Mouse (Mus musculus): ENCODE results near the gene Bpifb2. TPM values are rescaled to one million over a fixed set of nuclear protein-coding genes. Genes with fewer than 3 reads are reported as not detected.

Bpifb2 gene
- polyA plus RNA-seq (2014; fragmentation: Illumina TruSeq; extraction: RNeasy Lipid Tissue Mini Kit (QIAGEN cat#74804)), result not detected

DNA sequence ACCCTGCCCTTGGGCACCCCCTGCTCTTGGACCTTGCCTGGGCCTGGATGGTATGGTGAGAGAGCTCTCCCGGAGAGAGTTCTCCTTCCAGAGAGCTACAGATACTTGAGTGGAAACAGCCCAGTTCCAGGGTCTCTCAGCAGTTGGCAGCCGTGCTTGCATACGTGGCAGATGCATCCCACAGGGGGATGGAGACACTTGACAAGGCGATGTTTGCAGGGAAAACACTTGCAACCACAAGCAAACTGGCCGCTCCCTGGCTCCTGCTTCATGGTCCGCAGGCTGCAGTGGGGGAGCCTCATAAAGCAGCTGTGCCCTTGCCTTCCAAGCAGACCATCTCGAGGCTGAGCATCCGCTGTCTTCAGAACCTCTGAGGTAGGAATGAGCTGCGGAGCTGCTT lies at the start of gene Bpifb2:
Gene Bpifb2 (plus strand): TSS at position 301 of the 400 bp plus-strand sequence.

DNA sequence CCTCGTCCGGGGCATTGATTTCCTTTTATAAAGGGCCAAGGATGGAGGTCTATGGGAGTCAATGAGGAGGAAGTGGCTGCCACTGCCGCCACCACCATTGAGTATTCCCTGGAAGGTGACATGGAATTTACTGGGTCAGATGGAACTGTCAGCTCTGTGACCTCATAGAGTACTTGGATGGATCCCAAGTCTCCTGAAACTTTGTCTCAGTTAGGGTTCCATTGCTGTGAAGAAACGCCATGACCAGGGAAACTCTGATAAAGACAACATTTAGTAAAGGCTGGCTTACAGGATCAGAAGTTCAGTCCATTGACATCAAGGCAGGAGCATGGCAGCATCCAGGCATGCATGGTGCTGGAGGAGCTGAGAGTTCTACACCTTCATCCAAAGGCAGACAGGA lies 3.9 kb upstream of the Bpifb2 start, which contains the start of gene Sun5:
Gene Sun5 (minus strand): TSS at position 101 of the 400 bp plus-strand sequence.

DNA sequence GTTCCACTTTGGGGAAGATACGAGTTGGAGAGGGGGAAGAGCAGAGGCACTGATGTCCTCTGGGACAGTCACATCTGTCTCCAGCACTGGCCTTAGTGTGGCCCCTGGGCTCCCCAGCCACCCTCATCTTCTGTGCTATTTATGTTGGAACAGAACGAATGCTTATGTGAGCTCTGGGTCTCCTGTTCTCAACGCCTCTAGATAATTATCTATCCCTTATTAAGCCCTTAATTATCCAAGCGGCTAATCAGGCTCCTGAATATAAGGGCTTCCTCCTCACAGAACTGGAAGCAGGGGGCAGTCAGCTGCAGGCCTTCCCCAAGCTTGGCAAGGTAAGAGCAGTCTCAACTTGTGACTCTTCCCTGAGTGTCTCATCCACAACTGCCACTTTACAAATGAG lies 25.2 kb downstream of the Bpifb2 start, which contains the start of gene Bpifb6:
Gene Bpifb6 (plus strand): TSS at position 301 of the 400 bp plus-strand sequence.

DNA sequence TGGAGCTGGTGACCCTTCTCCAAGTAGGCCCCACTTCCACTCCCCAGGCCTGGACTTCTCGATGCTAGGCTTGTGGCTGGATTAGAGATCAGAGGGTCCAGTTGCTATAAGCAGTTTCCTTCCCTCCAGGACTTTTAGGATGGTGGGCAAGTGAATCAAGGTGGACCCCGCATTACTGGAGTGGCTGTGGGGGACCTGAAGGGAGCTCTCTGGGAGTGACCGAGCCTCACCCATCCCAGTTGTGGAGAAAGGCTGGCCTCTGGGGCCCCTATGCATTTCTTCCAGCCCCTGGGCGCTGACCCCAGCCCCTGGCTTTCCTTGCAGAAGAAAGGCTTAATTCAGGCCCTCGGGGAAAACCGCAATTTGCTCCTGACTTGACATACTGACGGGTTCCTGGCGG lies 43.1 kb downstream of the Bpifb2 start, which contains the start of gene Bpifb3:
Gene Bpifb3 (plus strand): TSS at position 301 of the 400 bp plus-strand sequence.

DNA sequence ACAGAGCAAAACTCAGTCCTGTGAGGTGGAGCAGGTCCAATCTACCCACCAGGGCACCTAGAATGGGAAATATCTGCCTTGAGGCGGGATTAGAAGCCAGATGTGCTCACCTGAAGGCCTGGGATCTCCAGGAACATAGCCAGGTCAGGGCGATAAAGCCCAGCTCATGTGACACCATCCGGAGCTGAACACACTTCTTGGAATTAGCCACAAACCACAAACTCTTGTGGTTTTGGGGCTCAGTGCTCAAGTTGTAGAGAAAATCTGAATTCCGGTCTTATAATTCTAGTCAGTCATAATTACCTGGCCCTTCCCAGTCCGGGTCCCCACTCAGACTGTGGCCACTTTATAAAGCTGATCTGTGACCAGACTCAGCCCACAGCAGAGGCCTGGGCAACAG lies 63.0 kb downstream of the Bpifb2 start, which contains the start of gene Bpifb4:
Gene Bpifb4 (plus strand): TSS at position 370 of the 400 bp plus-strand sequence.

Other genes starting within 250 kb of the Bpifb2 start
- gene Commd7, start 242.3 kb upstream of the Bpifb2 start, polyA plus RNA-seq (2014; fragmentation: Illumina TruSeq; extraction: RNeasy Lipid Tissue Mini Kit (QIAGEN cat#74804)), result 10.5 TPM
- gene Dnmt3b, start 225.6 kb upstream of the Bpifb2 start, polyA plus RNA-seq (2014; fragmentation: Illumina TruSeq; extraction: RNeasy Lipid Tissue Mini Kit (QIAGEN cat#74804)), result 3.4 TPM
- not detected for gene Dnmt3c, start 178.4 kb upstream of the Bpifb2 start, polyA plus RNA-seq (2014; fragmentation: Illumina TruSeq; extraction: RNeasy Lipid Tissue Mini Kit (QIAGEN cat#74804))
- 678 TPM for gene Mapre1, start 133.8 kb upstream of the Bpifb2 start, polyA plus RNA-seq (2014; fragmentation: Illumina TruSeq; extraction: RNeasy Lipid Tissue Mini Kit (QIAGEN cat#74804))
- gene Efcab8, start 95.1 kb upstream of the Bpifb2 start, polyA plus RNA-seq (2014; fragmentation: Illumina TruSeq; extraction: RNeasy Lipid Tissue Mini Kit (QIAGEN cat#74804)), result not detected
- gene Sun5, start 4.0 kb upstream of the Bpifb2 start, polyA plus RNA-seq (2014; fragmentation: Illumina TruSeq; extraction: RNeasy Lipid Tissue Mini Kit (QIAGEN cat#74804)), result not detected
- not detected for gene Bpifb6, start 25.3 kb downstream of the Bpifb2 start, polyA plus RNA-seq (2014; fragmentation: Illumina TruSeq; extraction: RNeasy Lipid Tissue Mini Kit (QIAGEN cat#74804))
- gene Bpifb3, start 43.2 kb downstream of the Bpifb2 start, polyA plus RNA-seq (2014; fragmentation: Illumina TruSeq; extraction: RNeasy Lipid Tissue Mini Kit (QIAGEN cat#74804)), result not detected
- gene Bpifb4, start 63.2 kb downstream of the Bpifb2 start, polyA plus RNA-seq (2014; fragmentation: Illumina TruSeq; extraction: RNeasy Lipid Tissue Mini Kit (QIAGEN cat#74804)), result 23.9 TPM
- gene Bpifa6, start 99.9 kb downstream of the Bpifb2 start, polyA plus RNA-seq (2014; fragmentation: Illumina TruSeq; extraction: RNeasy Lipid Tissue Mini Kit (QIAGEN cat#74804)), result 0.48 TPM
- 3.3 TPM for gene Bpifa2, start 133.2 kb downstream of the Bpifb2 start, polyA plus RNA-seq (2014; fragmentation: Illumina TruSeq; extraction: RNeasy Lipid Tissue Mini Kit (QIAGEN cat#74804))